ENCODE assay signal across 19 mouse cellular contexts in the genomic region with DNA sequence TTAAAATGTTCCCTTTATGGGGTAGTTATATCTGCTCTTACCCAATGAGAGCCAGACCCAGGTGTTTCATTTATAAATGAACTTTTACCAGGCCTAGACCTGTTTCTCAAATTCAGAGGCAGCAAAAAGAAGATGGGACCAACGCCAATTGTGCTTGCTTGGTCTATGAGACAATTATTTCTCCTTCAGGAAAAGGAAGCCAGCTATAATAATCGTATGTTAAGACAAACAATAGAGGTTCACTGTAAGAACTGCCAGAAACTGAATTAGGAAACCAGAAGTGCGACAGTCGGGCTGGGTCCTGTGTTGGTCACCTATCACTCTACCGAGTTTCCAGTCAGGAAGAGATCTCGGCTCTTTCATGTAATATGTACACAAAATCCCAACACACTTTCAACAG.
DNase-seq lines count a peak whose midpoint lies in the region; ATAC-seq and TF ChIP-seq lines count a peak whose summit lies in the region.
"Had no signal": no experiment of that assay in that cellular context is flagged by ENCODE, and none has a peak within 500 bp of the region (broad histone marks: within the 10 kb centered on the region; RNA-seq: fewer than 3 reads in every experiment).

No protein-coding gene starts in this region.

- 82% methylated on average over 6 of the region's 6 CpGs for WGBS in embryonic facial prominence, embryonic 14.5 days
- WGBS in embryonic facial prominence, embryonic 10.5 days, result 85% methylated on average over 6 of the region's 6 CpGs
- 61% methylated on average over 6 of the region's 6 CpGs for WGBS in lung, postnatal 0 days
- 51% methylated on average over 6 of the region's 6 CpGs for WGBS in lung, adult 2 months

- H3K4me1 ChIP-seq in embryonic facial prominence, embryonic 14.5 days (ENCODE audit: control insufficient read depth, insufficient read depth, low read length), result no peaks in the 10 kb centered on the region
- no peaks in the 10 kb centered on the region for H3K4me1 ChIP-seq in embryonic facial prominence, embryonic 10.5 days
- no peaks in the 10 kb centered on the region for H3K4me1 ChIP-seq in lung, postnatal 0 days (ENCODE audit: insufficient read depth, low read depth, low read length)
- H3K4me1 ChIP-seq in lung, adult 2 months (ENCODE audit: control insufficient read depth, insufficient read depth, low read length), result no peaks in the 10 kb centered on the region
- H3K4me1 ChIP-seq: embryonic facial prominence, embryonic 13.5 days; forebrain, embryonic 10.5 days; heart, embryonic 13.5 days; hindbrain, embryonic 15.5 days had no signal

- TF ChIP-seq POLR2A in lung, adult 2 months (IDR thresholded peaks at IDR 0.05; ENCODE audit: borderline replicate concordance, extremely low read depth, low read depth, low read length), result no peak

- ATAC-seq in embryonic facial prominence, embryonic 14.5 days (ENCODE audit: low read depth), result no peak
- ATAC-seq in lung, postnatal 0 days, result peak; percentile 44
- ATAC-seq: forebrain, embryonic 14.5 days had no signal

- TF ChIP-seq EP300 in lung, postnatal 0 days (IDR thresholded peaks at IDR 0.05), result peak; percentile 44; the same call in 1 of the 2 replicates

- no peaks in the 10 kb centered on the region for H3K36me3 ChIP-seq in embryonic facial prominence, embryonic 14.5 days (ENCODE audit: control insufficient read depth, insufficient read depth, low read length)
- H3K36me3 ChIP-seq in embryonic facial prominence, embryonic 10.5 days (replicated peaks), result no peaks in the 10 kb centered on the region
- H3K36me3 ChIP-seq in lung, postnatal 0 days (ENCODE audit: insufficient read depth, low read length), result no peaks in the 10 kb centered on the region
- H3K36me3 ChIP-seq: embryonic facial prominence, embryonic 13.5 days; forebrain, embryonic 10.5 days; heart, embryonic 13.5 days; hindbrain, embryonic 15.5 days had no signal

- H3K27ac ChIP-seq in embryonic facial prominence, embryonic 14.5 days (replicated peaks; ENCODE audit: low read depth, low read length), result no peak overlapping the region
- no peak overlapping the region for H3K27ac ChIP-seq in embryonic facial prominence, embryonic 10.5 days (replicated peaks)
- no peak overlapping the region for H3K27ac ChIP-seq in lung, postnatal 0 days (ENCODE audit: low read length)
- H3K27ac ChIP-seq: embryonic facial prominence, embryonic 13.5 days; forebrain, embryonic 10.5 days; gastrocnemius, adult 2 months; heart, embryonic 13.5 days; hindbrain, embryonic 15.5 days had no signal

- no peak overlapping the region for H3K4me3 ChIP-seq in embryonic facial prominence, embryonic 14.5 days (ENCODE audit: low read depth, low read length)
- no peak overlapping the region for H3K4me3 ChIP-seq in embryonic facial prominence, embryonic 10.5 days
- H3K4me3 ChIP-seq in lung, postnatal 0 days (ENCODE audit: low read depth, low read length), result no peak overlapping the region
- no peak overlapping the region for H3K4me3 ChIP-seq in lung, adult 2 months (replicated peaks; ENCODE audit: extremely low read depth, low read depth, low read length)
- H3K4me3 ChIP-seq: embryonic facial prominence, embryonic 13.5 days; forebrain, embryonic 10.5 days; gastrocnemius, adult 2 months; heart, embryonic 13.5 days; hindbrain, embryonic 15.5 days had no signal

- H3K9ac ChIP-seq in embryonic facial prominence, embryonic 14.5 days (ENCODE audit: low read depth, low read length), result no peak overlapping the region
- H3K9ac ChIP-seq in lung, postnatal 0 days (replicated peaks; ENCODE audit: low read depth), result no peak overlapping the region
- H3K9ac ChIP-seq: embryonic facial prominence, embryonic 13.5 days; heart, embryonic 13.5 days; hindbrain, embryonic 15.5 days had no signal

- H3K4me2 ChIP-seq in embryonic facial prominence, embryonic 14.5 days (ENCODE audit: low read depth, low read length), result no peak overlapping the region
- no peak overlapping the region for H3K4me2 ChIP-seq in lung, postnatal 0 days (replicated peaks; ENCODE audit: low read depth, low read length)
- H3K4me2 ChIP-seq: embryonic facial prominence, embryonic 13.5 days; heart, embryonic 13.5 days; hindbrain, embryonic 15.5 days had no signal

- DNase-seq in embryonic facial prominence, embryonic 14.5 days (ENCODE audit: low spot score), result peak; percentile 3
- DNase-seq in embryonic facial prominence, embryonic 10.5 days (ENCODE audit: low spot score), result no peak
- peak; percentile 7 to 16 for DNase-seq in heart, postnatal 10 days
- DNase-seq in heart, postnatal 4 days, result no peak
- peak; percentile 30 for DNase-seq in lung, postnatal 0 days (ENCODE audit: low spot score)
- DNase-seq in lung, adult 2 months, result no peak
- DNase-seq in fat pad, adult 2 months (ENCODE audit: extremely low read depth, low read depth, low spot score), result peak; percentile 73
- DNase-seq in spleen, adult 18-20 months, result no peak
- DNase-seq: adrenal gland, postnatal 10 days; cerebellum, adult 11-12 months; cerebellum, adult 9-10 months; cerebellum, postnatal 25 days; gastrocnemius, adult 2 months; gastrocnemius, postnatal 25 days had no signal

- no peaks in the 10 kb centered on the region for H3K9me3 ChIP-seq in embryonic facial prominence, embryonic 14.5 days (ENCODE audit: control insufficient read depth, low read length)
- no peaks in the 10 kb centered on the region for H3K9me3 ChIP-seq in embryonic facial prominence, embryonic 10.5 days
- H3K9me3 ChIP-seq in lung, postnatal 0 days (ENCODE audit: low read length), result no peaks in the 10 kb centered on the region
- H3K9me3 ChIP-seq: embryonic facial prominence, embryonic 13.5 days; forebrain, embryonic 10.5 days; heart, embryonic 13.5 days; hindbrain, embryonic 15.5 days had no signal

- H3K27me3 ChIP-seq in embryonic facial prominence, embryonic 14.5 days (replicated peaks; ENCODE audit: control insufficient read depth, insufficient read depth, low read length), result no peaks in the 10 kb centered on the region
- no peaks in the 10 kb centered on the region for H3K27me3 ChIP-seq in embryonic facial prominence, embryonic 10.5 days (replicated peaks; ENCODE audit: low read depth, poor library complexity, severe bottlenecking)
- no peaks in the 10 kb centered on the region for H3K27me3 ChIP-seq in lung, postnatal 0 days (replicated peaks; ENCODE audit: insufficient read depth, low read length)
- H3K27me3 ChIP-seq: embryonic facial prominence, embryonic 13.5 days; heart, embryonic 13.5 days; hindbrain, embryonic 15.5 days had no signal

- no peak for TF ChIP-seq CTCF in lung, postnatal 0 days (IDR thresholded peaks at IDR 0.05)
- no peak for TF ChIP-seq CTCF in lung, adult 2 months (IDR thresholded peaks at IDR 0.05; ENCODE audit: insufficient read depth, low read length)

- intact Hi-C loops in heart, postnatal 10 days (cut with DNase I), result no loop called here

Comparison
In these comparisons a context has a peak if more than half of its experiments do, and no peak if none do; other contexts are left out.
1. DNase-seq: peak in embryonic facial prominence, embryonic 14.5 days (single experiment), heart, postnatal 10 days (2 of 2), lung, postnatal 0 days (single experiment) and fat pad, adult 2 months (single experiment); none in embryonic facial prominence, embryonic 10.5 days (single experiment), heart, postnatal 4 days (single experiment), lung, adult 2 months (single experiment) and spleen, adult 18-20 months (0 of 2).